Mouse (Mus musculus) E14TG2a.4 (cell line): ENCODE measurements around the gene Ube2d2b.
A peak's percentile ranks its signal among the peaks of the same experiment; 100 is the strongest.

ENCODE experiments used
- H3K27me3 ChIP-seq: 2 replicates; pipeline ENCODE4 v1.6.1; 2014; ENCODE audit warnings: low read length, control low read depth; ENCODE audit not compliant: insufficient read depth
- H3K36me3 ChIP-seq: 2 replicates; pipeline ENCODE4 v1.6.1; 2014; ENCODE audit warnings: low read length, control low read depth; ENCODE audit not compliant: insufficient read depth
- H3K4me1 ChIP-seq: replicated peaks from 2 replicates; pipeline ENCODE4 v1.6.1; 2014; ENCODE audit warnings: low read depth, low read length, control low read depth
- H3K4me3 ChIP-seq: replicated peaks from 2 replicates; pipeline ENCODE4 v1.5.1; 2014; ENCODE audit warnings: mild to moderate bottlenecking, low read length
- H3K9me3 ChIP-seq: 2 replicates; pipeline ENCODE4 v1.6.1; 2014; ENCODE audit warnings: low read length, control low read depth
- CTCF ChIP-seq: conservative IDR thresholded peaks from 2 replicates; pipeline ENCODE4 v1.5.1; 2014; ENCODE audit warnings: low read length
- NANOG ChIP-seq: IDR thresholded peaks from 2 replicates; pipeline ENCODE4 v1.6.1; 2014; ENCODE audit warnings: borderline replicate concordance, low read length, mixed read lengths
- POU5F1 ChIP-seq: IDR thresholded peaks from 2 replicates; pipeline ENCODE4 v1.6.1; 2014; ENCODE audit warnings: low read length, borderline replicate concordance

Gene Ube2d2b

DNA sequence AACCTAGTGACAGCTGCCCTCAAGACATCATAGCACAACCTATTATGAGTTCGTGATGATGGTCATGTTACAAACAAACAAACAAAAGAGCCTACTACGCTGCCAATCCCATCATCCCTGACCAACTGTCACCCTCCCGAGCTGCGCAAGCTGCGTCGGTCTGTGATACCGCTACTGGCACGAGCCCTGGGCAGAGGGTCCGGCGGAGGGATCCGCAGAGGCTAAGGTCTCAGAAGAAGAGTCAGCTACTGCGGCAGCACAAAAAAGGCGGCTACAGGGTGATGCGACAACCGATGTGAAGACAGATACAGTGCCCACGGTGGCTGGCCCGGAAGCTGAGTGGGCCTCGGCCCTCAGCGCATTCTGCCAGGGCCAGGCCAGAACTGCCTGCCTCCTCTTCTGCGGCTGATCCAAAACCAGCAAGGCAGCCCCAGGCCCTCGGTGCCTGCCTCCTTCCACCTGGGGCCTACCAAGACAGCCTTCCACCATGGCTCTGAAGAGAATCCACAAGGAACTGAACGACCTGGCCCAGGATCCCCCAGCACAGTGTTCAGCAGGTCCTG lies at the start of gene Ube2d2b:
Gene Ube2d2b, plus strand, starts transcription at position 102 of the 563 bp plus-strand sequence.
- H3K9me3 ChIP-seq = no peaks in the 10 kb centered on the region
- peak within 1 kb of the TSS; percentile 59 for H3K4me3 ChIP-seq
- TF ChIP-seq CTCF (no peak), POU5F1 (no peak), NANOG (no peak)

DNA sequence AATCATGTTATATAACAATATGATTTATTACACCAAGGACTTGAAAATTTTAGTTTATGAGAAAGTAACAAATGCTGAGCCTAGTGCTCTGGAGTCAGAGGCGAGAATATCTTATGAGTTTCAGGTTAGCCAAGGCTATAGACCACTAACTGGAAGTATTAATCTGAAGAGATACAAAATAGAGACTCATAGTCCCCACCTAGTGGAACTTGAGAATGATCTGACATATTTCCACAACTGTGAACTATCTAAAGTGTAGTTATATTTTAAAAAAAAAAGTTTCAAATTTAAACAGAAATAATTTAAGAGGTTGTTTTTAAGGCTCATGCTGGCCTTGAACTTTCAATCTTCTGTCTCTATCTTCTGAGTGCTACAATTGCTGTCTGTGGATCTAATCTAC lies 47.5 kb upstream of the Ube2d2b start:
- TF ChIP-seq CTCF = no peak
- TF ChIP-seq POU5F1 = no peak
- no peak for TF ChIP-seq NANOG
- peaks cover 31% of the 10 kb centered on the region for H3K36me3 ChIP-seq
- no peak overlapping the region for H3K4me3 ChIP-seq
- no peaks in the 10 kb centered on the region for H3K9me3 ChIP-seq
- H3K4me1 ChIP-seq = no peaks in the 10 kb centered on the region
- no peaks in the 10 kb centered on the region for H3K27me3 ChIP-seq

More for the DNA sequence above, at the start of gene Ube2d2b:
- no peaks in the 10 kb centered on the region for H3K27me3 ChIP-seq
- H3K36me3 ChIP-seq = 0 out of 2 replicates have a peak, but pooled peaks cover 4% of the 10 kb centered on the region
- peaks cover 18% of the 10 kb centered on the region for H3K4me1 ChIP-seq

DNA sequence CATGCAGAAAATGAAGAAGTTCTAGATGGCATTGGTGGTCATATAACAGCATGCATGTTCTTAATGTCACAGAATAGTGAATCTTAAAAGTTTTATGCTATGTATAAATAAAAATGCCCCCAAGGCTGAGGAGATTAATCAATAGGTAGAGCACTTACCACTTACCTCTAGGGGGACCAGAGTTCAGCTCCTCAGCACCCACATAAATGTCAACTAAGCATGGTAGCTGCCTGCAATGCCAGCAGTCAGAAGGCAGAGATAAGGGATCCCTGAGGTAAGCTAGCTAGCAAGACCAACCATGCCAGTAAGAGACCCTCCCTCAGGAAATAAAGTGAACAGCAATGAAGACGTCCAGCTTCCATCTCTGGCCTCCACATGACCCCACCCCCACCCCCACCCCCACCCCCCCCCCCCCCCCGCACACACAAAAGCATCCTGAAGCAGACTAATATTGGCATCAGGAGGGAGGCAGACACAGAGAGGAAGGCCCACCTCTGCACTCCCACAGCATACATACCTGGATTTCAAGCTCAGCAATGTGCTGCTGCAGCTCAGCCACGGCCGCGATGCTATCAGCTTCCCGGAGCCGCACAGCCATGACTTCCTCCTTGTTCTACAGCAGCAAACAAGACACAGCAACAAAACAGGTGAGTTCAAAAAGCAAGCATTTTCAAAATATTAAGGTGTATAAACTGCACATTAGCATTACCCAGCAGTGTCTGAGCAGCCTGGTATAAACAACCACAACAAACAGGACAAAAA lies 42.0 kb upstream of the Ube2d2b start:
- Histone ChIP-seq H3K36me3 (peaks cover 32% of the 10 kb centered on the region), H3K27me3 (no peaks in the 10 kb centered on the region), H3K4me3 (no peak overlapping the region), H3K4me1 (no peaks in the 10 kb centered on the region), H3K9me3 (no peaks in the 10 kb centered on the region)
- TF ChIP-seq POU5F1 (no peak), NANOG (no peak), CTCF (no peak)

GRCm38 (mm10) chr5:107789492-107789891 lies 40.4 kb upstream of the Ube2d2b start:
- no peak for TF ChIP-seq NANOG
- TF ChIP-seq CTCF = 0 out of 2 replicates have a peak, but pooled peaks have one; percentile 13
- H3K27me3 ChIP-seq = no peaks in the 10 kb centered on the region
- no peak overlapping the region for H3K4me3 ChIP-seq
- H3K9me3 ChIP-seq = no peaks in the 10 kb centered on the region
- no peaks in the 10 kb centered on the region for H3K4me1 ChIP-seq
- H3K36me3 ChIP-seq = peaks cover 26% of the 10 kb centered on the region

- Histone ChIP-seq H3K4me1 (no peaks in the 10 kb centered on the region), H3K4me3 (no peak overlapping the region), H3K27me3 (no peaks in the 10 kb centered on the region), H3K9me3 (no peaks in the 10 kb centered on the region), H3K36me3 (peaks cover 28% of the 10 kb centered on the region)
- TF ChIP-seq POU5F1 (no peak), NANOG (no peak), CTCF (no peak)
Measured at GRCm38 (mm10) chr5:107791966-107792365, 37.9 kb upstream of the Ube2d2b start.

DNA sequence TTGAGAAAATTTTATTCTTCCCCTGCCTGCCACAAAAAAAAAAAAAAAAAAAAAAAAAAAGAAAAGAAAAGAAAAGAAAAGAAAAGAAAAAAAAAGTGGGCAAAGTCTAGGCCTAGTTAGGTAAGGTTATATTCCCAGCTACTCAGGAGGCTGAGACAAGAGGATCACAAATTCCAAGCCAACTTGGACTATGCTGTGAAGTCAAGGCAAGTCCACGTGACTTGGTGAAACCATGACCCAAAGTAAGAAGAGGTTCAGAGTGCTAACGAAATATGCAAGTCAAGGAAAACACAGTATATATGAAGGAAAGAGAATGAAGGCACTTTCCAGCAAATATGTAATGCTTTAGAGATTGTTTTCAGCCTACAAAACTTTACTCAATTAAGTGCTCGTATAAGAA lies 37.4 kb upstream of the Ube2d2b start:
- TF ChIP-seq NANOG = no peak
- no peak for TF ChIP-seq CTCF
- no peak for TF ChIP-seq POU5F1
- Histone ChIP-seq H3K4me3 (no peak overlapping the region), H3K9me3 (no peaks in the 10 kb centered on the region), H3K27me3 (no peaks in the 10 kb centered on the region), H3K36me3 (peaks cover 27% of the 10 kb centered on the region), H3K4me1 (no peaks in the 10 kb centered on the region)

DNA sequence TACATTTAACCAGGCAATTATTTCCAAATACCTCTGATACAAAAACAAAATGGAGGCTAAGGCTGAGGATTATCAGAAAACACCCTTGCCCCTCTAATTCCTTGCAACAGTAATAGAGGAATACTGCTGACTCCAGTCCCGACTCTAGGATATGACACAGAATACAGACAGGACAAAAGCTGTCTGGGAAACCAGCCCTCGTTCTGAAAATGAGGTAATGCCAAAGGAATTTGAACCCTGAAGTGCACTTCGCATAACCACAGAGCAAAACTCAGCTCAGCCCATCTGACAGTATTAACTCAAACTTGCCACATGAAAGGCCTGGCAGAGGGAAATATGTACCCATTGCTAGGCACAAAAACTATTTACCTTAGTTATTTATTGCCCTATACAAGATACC lies 36.6 kb upstream of the Ube2d2b start:
- Histone ChIP-seq H3K9me3 (no peaks in the 10 kb centered on the region), H3K4me1 (no peaks in the 10 kb centered on the region), H3K4me3 (no peak overlapping the region), H3K36me3 (peaks cover 26% of the 10 kb centered on the region), H3K27me3 (no peaks in the 10 kb centered on the region)
- TF ChIP-seq POU5F1 = no peak
- no peak for TF ChIP-seq CTCF
- TF ChIP-seq NANOG = no peak

DNA sequence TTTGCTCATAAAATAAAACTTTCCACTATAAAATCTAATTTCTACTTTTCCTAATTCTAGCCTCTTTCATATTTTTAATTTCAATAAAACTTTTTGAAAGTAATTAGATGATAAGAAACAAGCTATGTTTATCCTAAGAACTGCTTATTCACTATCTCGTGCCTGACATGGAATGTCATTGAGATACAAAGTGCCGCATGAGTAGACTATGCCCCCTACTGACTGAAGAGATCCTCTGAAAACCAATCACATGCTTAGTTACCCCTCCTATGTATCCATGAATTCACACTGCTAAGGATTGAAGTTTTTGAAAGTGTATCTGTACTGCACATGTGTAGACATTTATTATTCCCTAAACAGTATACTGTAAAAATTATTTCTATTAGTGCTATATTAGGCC lies 36.0 kb upstream of the Ube2d2b start:
- Histone ChIP-seq H3K36me3 (peaks cover 32% of the 10 kb centered on the region), H3K4me3 (no peak overlapping the region), H3K9me3 (no peaks in the 10 kb centered on the region), H3K4me1 (no peaks in the 10 kb centered on the region), H3K27me3 (no peaks in the 10 kb centered on the region)
- TF ChIP-seq CTCF = no peak
- no peak for TF ChIP-seq NANOG
- no peak for TF ChIP-seq POU5F1

DNA sequence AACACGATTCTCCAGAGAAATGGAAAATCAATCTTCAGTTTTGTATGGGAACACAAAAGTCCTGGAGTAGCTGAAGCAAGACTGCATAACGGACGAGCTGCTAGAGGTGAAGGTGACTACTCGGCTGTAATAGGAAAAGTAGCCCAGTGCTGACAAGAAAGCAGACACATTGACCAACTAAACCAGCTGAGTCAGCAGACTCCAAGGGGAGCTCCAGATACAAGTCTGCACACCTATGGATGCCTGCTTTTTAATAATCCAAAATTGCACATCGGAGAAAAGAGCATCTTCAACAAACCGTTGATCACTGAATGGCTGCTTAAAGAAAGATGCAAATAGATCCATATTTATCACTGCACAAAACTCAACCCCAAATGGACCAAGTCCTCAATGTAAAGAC lies 31.6 kb upstream of the Ube2d2b start:
- H3K27me3 ChIP-seq = no peaks in the 10 kb centered on the region

More for the DNA sequence above, 31.6 kb upstream of the Ube2d2b start:
- Histone ChIP-seq H3K36me3 (peaks cover 38% of the 10 kb centered on the region), H3K4me3 (no peak overlapping the region), H3K9me3 (no peaks in the 10 kb centered on the region), H3K4me1 (no peaks in the 10 kb centered on the region)
- TF ChIP-seq POU5F1 (no peak), NANOG (no peak), CTCF (no peak)
